Mouse (Mus musculus): ENCODE results near the gene Fgfr2.

- no peak for TF ChIP-seq CTCF (conservative IDR thresholded peaks at IDR 0.05; ENCODE audit: low read length)
- no peak for TF ChIP-seq NANOG (IDR thresholded peaks at IDR 0.05; ENCODE audit: borderline replicate concordance, low read length)
These were observed 2432.3 kb downstream of the Fgfr2 start for GRCm38 (mm10) chr7:130690869-130691268.

Measured in E14TG2a.4 (cell line).